Mouse (Mus musculus) adrenal gland, adult 8-10 months (tissue): ENCODE data around the gene Lrp2bp. TPM values are rescaled to one million over a fixed set of nuclear protein-coding genes. Genes with fewer than 3 reads are reported as not detected.

Experiments used
- DNase-seq: peaks from one replicate; pipeline ENCODE4 v3.0.0; 2022
- total RNA-seq, 4 experiments: library from RNA; stranded (reverse); gene quantifications; 2 replicates each; pipeline ENCODE4 v1.2.4; 2022

The Lrp2bp gene
- total RNA-seq, result under 1 TPM; 0.16 to 0.34 (median 0.27) TPM

DNA sequence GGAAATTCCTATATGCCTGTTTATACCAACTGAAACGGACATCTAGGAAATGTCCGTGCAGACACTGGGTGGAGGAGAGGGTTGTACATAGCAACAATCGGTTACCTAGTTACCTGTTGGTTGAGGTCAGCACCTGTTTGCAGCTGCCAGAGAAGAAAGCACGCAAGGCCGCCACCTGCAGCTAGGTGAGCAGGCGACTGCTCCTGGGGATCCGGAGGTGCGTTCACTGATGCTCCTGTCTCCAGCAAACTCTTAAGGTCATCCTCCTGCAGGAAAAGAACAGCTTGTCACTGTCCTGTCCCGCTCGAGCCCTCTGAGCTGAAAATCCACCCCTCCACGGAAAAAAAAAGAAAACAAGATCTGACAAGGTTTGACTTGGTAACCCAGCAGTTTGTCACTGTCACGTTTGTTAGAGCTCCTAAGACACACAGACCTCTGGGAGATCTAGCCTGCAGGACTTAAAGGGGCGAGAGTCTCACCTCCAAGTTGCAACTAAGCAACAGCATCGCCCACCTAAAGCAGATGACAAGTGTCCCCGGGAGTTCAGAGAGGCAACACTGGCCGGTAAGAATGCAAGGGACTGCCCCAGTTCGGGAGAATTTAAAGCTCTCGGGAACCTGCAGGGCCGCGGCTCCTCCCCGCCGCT is at the start of gene Lrp2bp:
TSS of gene Lrp2bp (plus strand) at position 166 of the 646 bp plus-strand sequence.
- peak; percentile 10 for DNase-seq

DNA sequence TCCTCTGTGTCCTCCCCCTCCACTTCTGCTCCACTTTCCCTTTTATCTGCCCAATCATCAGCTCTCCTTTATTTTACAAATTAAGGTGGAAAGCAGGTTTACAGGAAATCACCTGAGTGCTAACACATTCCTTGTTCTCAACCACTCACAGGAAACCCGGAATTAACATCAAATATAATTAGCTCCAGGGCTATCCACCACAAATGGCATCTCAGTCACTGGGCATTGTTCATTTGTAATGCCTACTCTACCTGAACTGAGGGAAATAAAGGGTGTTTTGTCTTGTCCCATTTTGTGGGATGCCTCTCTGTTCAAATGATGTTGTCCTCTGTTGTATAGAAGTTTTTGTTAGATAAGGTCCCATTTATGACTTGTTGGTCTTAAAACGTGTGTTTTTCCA is 48.5 kb upstream of the Lrp2bp start:
- DNase-seq, result no peak

DNA sequence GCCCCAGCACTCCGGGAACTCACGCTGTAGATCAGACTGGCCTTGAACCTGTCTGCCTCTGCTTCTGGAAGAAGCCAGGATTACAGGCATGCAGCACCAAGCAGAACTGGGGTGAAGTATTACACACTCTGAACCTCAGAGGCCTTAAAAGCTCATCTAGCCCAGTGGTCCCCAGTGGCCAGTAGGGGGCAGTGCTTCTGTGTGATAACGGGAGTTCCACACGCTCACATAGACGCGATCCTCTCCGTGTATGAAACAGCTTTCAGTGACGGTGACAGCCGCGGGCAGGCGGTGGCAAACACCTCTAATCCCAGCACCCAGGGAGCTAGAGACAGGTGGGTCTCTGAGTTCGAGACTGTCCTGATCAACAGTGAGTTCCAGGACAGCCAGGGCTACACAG is 28.2 kb upstream of the Lrp2bp start:
- no peak for DNase-seq

DNA sequence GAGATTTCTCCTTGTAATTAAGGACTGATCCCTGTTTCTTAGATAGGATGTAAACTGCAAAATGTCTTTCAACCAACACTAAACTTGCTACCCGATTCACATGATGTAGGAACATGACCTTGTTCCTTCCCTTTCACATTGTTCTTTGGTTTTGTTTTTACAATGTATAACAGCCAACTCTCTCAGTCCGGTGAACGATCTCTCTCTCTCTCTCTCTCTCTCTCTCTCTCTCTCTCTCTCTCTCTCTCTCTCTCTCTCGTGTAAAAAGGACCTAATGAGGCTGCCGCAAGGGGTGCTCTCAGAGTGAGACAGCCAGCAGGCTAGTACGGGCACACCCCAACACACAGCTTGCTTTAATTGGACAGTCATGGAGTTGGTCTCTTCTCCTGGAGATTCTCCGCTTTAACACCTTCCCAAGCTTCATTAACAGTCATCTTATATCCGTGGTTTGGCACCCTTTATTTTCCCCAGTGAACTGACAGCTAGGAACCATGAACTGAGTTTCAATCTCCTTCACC is 25.1 kb upstream of the Lrp2bp start:
- DNase-seq, result no peak

DNA sequence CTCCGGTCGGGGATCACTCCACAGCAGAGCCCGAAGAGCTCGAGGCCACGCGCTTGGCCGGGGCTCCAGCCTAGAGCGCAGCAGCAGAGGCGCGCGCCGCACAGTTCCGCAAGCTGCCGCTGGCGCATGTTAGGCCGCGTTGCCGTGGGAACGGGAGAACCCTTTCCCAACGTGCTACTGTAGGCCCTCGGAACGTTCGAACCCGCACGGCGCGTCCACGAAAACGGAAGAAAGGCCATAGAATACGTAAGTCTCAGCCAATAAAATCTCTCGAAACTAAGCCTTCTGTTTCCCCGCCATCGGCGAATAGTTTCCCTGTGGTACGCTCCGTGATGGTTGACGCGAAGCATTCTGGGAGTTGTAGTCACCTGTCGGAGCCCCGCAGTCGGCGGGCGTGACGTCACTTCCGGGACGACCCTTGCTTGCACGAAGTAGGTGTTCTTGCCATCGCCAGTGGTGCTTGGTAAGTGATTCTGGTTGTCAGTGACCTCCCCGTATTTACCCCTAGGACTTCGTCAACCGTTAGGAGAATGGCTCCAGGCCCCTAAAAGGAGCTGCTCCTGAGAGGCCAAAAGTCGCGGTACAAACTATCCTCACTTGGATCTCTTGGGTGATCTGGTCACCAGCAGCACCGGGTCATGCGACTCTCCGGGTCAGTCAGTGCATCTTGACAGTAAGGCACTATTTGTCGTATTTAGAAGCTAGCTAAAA is 23.8 kb upstream of the Lrp2bp start, which contains the start of the genes 1700029J07Rik and Ufsp2:
TSS of gene 1700029J07Rik (minus strand) at position 127 of the 711 bp plus-strand sequence.
TSS of gene Ufsp2 (plus strand) at position 403 of the 711 bp plus-strand sequence.
- DNase-seq, result peak; percentile 96

DNA sequence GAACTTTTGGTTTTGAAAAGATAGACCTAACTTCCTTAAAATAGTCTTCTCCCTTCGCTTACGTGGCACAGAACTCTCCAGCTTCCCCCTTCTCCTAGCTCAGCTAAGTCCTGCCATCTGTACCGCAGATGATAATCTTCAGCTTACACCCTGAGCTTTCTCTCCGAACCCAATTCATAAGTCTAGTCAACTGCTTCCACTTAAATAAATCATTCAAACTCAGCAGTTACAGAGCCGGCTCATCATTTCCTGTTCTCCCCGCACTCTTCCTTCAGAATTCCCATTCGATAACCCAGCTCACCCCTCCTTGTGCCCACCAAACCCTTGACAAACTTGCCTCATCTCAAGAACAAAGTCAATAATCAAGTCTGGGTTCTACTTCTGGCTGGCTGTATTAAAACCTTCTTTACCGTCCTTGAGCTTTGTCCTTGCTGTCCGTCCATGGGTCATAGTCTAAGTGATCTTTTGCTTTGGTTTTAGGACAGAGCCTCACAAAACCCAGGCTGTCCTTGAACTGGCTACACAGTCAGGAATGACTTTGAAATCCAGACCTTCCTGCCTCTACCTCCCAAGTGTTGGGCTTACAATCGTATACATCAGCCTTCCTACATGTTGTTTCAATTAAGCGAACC is 23.1 kb upstream of the Lrp2bp start:
- no peak for DNase-seq

DNA sequence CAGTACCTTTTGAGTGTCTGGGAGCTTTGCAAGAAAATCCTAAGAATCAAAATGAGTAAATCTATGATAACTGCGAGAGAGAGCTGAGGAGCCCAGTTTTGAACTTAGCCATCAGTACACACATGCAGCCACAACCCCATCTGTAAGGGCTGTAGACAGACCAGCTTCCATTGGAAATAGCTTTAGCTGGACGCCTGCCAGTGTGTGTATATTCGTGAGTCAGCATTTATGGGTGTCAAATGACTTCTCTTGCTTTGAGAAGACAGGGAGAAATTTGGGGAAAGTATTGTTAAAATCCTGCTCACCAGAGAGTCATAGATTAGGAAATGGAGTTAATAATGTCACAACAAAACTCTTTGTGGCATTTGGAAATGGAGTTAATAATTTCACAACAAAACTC is 12.4 kb upstream of the Lrp2bp start:
- DNase-seq, result no peak

DNA sequence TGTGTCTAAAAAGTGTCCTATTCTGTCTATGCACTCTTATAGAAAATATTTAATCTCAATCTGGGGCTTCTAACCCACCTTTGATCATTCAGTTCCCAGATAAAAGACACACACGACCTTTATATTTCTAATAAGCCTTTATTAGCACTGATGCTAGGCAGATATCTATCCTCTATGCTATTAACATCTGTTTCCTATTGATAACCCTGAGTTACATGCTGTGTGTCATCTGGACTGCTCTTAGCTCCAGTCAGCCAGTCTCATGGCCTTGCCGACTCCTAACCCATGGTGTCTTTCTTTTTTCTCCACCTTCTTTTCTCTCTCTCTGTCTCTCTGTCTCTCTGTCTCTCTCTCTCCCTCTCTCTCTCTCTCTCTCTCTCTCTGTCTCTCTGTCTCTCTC is 10.9 kb upstream of the Lrp2bp start:
- DNase-seq, result no peak

DNA sequence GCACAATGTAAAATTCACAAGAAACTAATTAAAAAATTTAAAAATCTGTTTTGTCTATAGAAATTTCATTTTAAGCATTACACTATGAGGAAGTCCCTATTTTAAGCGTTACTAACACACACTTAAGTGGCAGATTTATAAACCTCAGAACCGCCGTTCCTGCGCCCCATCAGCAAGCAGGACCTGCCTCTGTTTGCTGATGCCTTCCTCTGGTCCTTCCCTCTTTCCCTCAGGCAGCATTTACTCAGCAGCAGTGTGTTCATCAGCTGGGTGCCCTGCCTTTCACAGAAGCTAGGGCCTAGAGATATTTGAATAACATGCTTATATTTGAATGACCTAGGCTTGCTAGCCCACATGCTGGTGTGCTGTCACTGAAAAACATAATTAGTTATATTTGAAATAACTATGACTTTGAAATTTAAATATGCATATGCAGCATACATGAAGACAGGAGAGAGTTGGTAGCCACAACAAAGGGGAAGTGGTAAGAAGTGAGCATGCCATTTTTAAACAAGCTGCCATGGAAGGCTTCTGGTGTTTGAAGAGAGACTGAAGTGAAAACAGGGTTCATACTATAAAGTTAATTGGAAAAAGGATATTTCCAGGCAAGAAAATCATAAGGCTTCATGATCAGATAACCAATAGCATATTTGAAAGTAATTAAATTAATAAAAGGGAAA is 8.3 kb upstream of the Lrp2bp start:
- DNase-seq, result no peak

DNA sequence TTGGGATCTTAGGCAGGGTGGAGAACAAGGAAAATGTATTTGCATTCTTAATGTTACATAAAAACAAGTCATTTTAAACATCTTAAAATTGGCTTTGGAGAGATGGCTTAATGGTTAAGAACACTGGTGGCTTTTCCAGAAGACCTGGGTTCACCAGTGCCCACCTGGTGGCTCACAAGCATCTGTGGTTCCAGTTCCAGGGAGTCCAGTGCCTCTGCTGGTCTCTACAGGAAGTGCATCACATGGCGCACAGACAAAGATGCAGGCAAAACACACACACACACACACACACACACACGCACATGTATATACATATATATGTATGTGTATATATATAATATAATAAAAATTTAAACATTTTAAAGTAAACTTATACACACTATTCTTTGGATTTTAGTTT is 5.0 kb upstream of the Lrp2bp start:
- no peak for DNase-seq

DNA sequence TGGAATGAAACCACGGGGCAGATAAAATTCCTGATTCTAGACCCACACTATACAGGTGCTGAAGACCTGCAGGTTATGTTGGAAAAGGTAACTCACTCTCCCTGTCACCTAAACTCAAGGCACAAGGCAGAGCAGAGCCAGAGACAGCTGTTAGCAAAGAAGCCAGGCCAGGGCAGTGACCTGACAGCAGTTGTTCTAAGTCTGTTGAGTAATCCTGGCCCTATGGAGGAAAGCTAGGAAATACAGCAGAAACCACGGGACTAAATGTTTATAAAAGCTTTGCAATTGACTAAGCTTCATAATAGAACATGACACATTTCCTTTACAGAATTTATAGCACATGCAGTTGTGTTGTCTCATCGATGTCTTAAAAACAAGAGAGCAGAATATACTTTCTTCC is 3.5 kb upstream of the Lrp2bp start:
- no peak for DNase-seq

DNA sequence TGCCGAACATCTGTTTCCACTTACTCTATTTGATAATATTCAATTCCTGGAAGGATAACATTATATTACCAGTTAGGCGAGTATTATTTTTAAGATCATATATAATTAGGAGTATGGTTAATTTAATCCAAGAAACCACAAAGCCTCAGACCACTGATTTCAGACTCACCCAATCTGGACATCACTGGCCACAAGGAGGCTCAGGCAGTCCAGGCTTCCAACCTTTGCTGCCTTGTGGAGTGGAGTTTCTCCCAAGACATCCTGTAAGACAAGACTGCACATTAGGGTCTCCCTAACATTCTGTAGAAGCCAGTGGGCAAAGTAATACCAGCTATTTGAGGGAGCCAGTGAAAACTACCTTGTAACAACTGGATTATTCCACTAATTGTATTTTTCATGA is 875 bp upstream of the Lrp2bp start:
- DNase-seq, result no peak

DNA sequence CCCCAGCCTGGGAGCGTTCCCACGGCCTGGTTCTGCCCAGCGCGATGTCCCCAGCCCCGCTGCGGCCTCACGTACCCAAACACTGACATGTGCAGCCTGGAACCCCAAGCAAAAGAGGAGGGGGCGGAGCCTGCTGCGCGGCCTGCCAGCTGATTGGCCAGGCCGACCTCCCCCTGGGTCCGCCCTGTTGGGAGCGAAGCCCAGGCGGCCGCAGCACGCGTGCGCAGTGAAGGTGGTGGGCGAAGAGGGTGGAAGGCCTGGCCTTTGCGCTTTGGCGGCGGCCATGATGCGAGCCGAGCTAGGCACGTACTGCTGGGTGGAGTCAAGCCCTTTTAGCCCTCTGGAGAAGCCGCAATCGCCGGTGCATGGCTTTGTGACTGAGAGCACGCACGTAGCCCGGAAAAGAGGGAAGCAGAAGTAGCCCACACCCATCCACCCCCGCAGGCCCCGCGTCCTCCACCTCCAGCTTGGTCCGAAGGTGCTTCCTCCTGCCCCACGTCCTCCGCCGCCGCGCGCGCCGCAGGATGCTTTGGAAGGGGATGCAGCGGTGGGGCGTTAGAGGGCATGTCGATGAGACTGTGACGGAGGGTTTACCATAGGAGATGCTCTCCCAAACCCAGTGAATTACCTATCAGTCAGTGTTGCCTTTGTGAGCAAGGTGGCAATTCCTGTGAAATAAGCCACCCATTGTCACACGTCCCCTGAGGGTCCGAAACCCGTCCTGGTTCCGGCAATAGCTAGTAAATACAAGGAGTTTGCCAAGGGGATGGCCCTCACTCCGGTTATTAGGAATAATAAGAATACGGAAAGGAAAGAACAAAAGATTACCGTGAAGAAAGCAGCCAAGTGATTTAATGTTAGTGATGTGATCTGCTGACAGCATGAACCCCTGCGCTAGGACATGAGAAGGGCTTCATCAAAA is 942 bp downstream of the Lrp2bp start:
- DNase-seq, result peak; percentile 98

DNA sequence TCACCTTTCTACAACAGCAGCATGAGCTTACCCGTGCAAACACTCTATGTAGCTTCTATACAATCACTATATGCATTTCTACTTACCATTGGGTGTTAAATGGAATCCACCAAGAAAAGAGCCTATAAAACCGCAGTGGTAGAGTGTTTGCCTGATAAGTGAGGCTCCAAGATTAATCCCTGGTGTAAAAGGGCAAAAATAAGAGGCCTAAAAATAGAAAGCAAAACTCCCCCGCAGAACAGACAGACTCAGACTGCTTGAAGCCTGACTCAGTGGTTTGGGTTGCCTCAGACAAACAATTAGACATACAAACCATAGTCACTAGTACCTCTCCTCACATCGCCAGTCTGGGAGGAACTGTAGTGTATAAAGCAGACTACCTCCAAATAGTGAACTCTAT is 6.5 kb downstream of the Lrp2bp start, which contains the start of gene Ankrd37:
TSS of gene Ankrd37 (minus strand) at position 112 of the 400 bp plus-strand sequence.
- no peak for DNase-seq

DNA sequence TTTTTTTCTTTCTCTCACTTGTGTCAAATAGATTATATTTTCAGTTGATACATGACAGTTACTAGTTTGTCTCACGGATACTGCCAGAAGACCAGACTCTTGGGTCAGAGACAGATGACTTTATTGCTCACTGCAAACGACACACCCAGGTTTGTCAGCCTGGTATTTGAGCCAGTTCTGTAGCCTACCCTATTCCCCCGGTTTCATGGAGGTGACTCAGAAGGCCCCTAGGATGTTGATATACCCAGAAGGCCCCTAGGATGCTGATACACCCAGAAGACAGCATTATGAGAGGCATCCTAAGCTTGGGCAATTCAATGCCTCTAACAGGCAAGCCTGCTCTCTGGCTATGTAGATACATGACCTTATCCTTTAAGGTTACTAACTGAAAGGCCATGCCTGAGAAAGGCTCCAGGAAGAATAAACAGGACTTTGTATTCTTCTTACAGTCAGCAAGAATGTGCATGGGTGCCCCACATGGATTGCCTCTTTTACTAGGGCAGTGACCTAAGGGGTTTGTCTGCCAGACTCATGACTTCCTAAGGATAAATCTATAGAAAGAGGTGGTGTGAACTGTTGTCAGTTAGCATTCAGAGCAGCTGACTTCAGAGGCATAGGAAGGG is 8.1 kb downstream of the Lrp2bp start:
- no peak for DNase-seq

DNA sequence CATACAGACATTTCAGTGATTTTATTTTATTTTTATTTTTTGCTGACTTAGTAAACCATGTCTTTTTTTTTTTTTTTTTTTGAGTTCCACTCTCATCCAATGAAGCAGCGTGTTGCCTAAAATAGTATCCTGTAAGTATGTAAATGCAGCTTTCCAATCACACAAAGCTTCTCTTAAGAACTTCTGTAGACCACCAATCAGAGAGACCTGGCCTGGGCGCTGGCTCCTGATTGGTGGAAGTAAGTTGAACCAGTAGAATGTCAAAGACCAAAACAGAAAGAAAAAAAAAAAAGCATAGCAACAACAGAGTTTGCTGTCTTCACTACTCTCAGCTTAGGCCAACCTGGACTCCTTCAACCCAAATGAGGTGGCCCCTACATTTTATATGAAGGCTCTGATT is 11.2 kb downstream of the Lrp2bp start:
- DNase-seq, result no peak

DNA sequence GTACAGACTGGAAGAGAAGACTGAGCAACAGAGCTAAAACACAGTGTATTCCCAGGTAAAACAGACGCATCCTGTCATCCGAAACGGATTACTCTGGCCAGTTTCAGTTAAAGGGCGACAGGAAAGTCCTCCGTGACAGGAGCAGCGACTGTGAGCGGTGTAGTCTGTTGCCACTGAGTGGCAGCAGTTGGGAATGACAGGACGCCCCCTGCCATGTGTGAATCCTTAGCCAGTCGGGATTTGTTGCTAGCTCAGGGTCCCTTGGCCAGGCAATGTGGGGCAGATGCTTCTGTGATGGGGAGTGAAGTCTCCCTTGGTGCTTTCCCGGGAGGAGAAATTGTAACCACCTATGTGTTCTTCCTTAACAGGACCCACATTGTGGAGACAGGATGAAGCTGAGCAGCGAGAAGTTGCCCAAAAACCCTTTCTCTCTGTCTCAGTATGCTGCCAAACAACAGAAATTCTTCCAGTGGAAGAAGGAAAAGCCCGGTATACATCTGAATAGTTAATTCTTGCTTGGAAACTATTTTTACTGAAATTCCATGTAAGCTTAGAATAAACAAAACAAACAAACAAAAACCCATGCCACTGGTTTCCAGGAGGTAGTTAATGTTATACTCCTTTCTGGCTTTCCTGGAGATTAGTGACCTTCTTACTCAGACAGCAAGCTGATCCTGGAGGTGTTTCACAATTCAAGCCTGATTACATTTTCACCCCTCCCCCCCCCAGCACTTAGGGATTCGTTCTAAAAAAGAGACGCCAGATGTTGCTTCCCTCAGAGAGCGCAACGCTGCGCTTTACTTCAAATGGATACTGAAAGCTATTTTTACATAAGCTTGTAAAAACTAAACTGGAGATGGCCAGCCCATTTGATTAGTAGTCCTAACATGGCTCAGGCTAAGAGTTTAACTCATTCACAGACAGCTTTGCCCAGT is 11.9 kb downstream of the Lrp2bp start:
- DNase-seq, result no peak

DNA sequence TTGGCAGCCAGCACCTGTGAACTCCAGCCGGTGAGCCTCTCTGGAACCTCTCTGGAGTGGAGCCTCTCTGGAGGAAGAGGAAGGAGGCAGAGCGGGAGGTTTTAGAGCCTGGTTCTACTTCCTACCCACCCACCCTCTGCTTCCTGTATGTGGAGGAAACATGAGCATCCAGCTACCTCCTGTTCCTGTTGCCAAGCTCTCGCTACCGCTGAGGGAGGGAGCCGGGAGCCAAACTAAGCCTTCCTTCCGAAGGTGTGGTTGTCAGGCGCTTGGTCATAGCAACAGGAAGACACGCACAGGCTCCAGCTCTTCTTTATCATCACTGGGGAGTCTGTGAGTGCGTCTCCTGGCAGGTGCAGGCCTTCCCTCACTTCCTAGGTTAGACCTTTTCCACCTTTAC is 23.1 kb downstream of the Lrp2bp start:
- no peak for DNase-seq

DNA sequence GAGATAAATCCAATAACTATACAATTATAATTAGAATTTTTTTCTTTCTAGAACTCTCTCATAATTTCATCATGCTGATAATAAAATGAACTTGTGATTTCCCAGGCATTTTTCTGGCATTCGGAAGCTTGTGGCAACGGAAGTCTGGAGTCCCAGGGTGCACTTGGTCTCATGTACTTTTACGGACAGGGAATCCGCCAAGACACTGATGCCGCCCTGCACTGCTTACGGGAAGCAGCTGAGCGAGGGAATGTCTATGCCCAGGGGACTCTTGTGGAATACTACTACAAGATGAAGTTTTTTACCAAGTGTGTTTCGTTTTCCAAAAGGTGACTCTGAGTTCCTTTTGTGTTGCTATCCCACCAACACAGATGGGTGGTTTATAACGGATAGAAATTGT is 23.7 kb downstream of the Lrp2bp start:
- no peak for DNase-seq

DNA sequence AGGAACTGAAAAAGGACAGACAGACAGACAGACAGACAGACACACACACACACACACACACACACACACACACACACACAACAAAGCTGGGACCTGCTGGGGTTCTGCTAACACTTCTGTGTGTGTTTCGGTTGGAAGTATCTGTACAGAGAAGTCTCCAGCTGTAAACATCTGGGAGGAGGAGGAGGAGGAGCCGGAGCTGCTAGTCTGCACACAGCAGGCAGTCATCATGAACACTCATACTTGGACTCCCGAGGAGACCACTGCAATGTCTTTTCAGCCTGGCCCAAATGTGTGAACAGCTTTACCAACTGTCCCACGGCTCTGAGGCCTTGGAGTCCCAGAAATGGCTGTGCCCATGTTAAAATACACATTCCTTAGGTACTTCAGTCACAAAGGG is 25.3 kb downstream of the Lrp2bp start:
- DNase-seq, result no peak
